Mouse (Mus musculus): Measurements from ENCODE around the gene Hoxb7. TPM values are rescaled to one million over a fixed set of nuclear protein-coding genes. Genes with fewer than 3 reads are reported as not detected.

The Hoxb7 gene
- polyA plus RNA-seq, 1 experiment from 2014 or later, result 0.18 TPM

- Histone ChIP-seq H3K27me3 (replicated peaks) (peaks cover 100% of the 10 kb centered on the region), H3K4me3 (no peak overlapping the region), H3K9me3 (replicated peaks) (no peaks in the 10 kb centered on the region), H3K9ac (no peak overlapping the region), H3K4me2 (peak overlapping the region; percentile 26), H3K36me3 (no peaks in the 10 kb centered on the region), H3K27ac (no peak overlapping the region), H3K4me1 (0 out of 2 replicates have a peak, but pooled peaks cover 7% of the 10 kb centered on the region)
- ATAC-seq, result no peak
- WGBS (ENCODE audit: insufficient replicate concordance), result 2% methylated on average over 35 of the region's 35 CpGs
Observed at GRCm38 (mm10) chr11:96300354-96301063, 14.1 kb downstream of the Hoxb7 start.

- WGBS (ENCODE audit: insufficient replicate concordance), result 20% methylated on average over 10 of the region's 10 CpGs
- no peak overlapping the region for H3K27ac ChIP-seq
Observed at GRCm38 (mm10) chr11:96301064-96301431, 14.6 kb downstream of the Hoxb7 start.

GRCm38 (mm10) chr11:96301837-96302236 lies 15.4 kb downstream of the Hoxb7 start:
- no peak overlapping the region for H3K9ac ChIP-seq
- peaks cover 100% of the 10 kb centered on the region for H3K27me3 ChIP-seq (replicated peaks)
- no peaks in the 10 kb centered on the region for H3K36me3 ChIP-seq
- 0 out of 2 replicates have a peak, but pooled peaks cover 7% of the 10 kb centered on the region for H3K4me1 ChIP-seq
- WGBS (ENCODE audit: insufficient replicate concordance), result 17% methylated on average over 15 of the region's 15 CpGs
- no peak overlapping the region for H3K4me2 ChIP-seq
- no peak overlapping the region for H3K27ac ChIP-seq
- ATAC-seq, result no peak
- H3K9me3 ChIP-seq (replicated peaks), result no peaks in the 10 kb centered on the region
- no peak overlapping the region for H3K4me3 ChIP-seq

More at GRCm38 (mm10) chr11:96301064-96301431, 14.6 kb downstream of the Hoxb7 start:
- Histone ChIP-seq H3K9ac (no peak overlapping the region), H3K4me3 (no peak overlapping the region), H3K4me1 (0 out of 2 replicates have a peak, but pooled peaks cover 7% of the 10 kb centered on the region), H3K27me3 (replicated peaks) (peaks cover 100% of the 10 kb centered on the region), H3K9me3 (replicated peaks) (no peaks in the 10 kb centered on the region), H3K4me2 (no peak overlapping the region), H3K36me3 (no peaks in the 10 kb centered on the region)
- ATAC-seq, result no peak

- Histone ChIP-seq H3K27ac (no peak overlapping the region), H3K4me2 (no peak overlapping the region), H3K9me3 (replicated peaks) (no peaks in the 10 kb centered on the region), H3K4me3 (no peak overlapping the region), H3K9ac (no peak overlapping the region), H3K4me1 (0 out of 2 replicates have a peak, but pooled peaks cover 7% of the 10 kb centered on the region), H3K36me3 (no peaks in the 10 kb centered on the region), H3K27me3 (replicated peaks) (peaks cover 100% of the 10 kb centered on the region)
- no peak for ATAC-seq
- 29% methylated on average over 23 of the region's 23 CpGs for WGBS (ENCODE audit: insufficient replicate concordance)
Observed at GRCm38 (mm10) chr11:96302381-96303150, 16.1 kb downstream of the Hoxb7 start.

- H3K4me2 ChIP-seq, result peak within 1 kb of the TSS; percentile 58
- peak within 1 kb of the TSS; percentile 34 for H3K4me3 ChIP-seq
- H3K27ac ChIP-seq, result 0 out of 2 replicates have a peak within 1 kb of the TSS, but pooled peaks have one; percentile 25
- 0 out of 2 replicates have a peak, but pooled peaks cover 7% of the 10 kb centered on the region for H3K4me1 ChIP-seq
- no peaks in the 10 kb centered on the region for H3K36me3 ChIP-seq
- no peak for ATAC-seq
- peaks cover 100% of the 10 kb centered on the region for H3K27me3 ChIP-seq (replicated peaks)
- H3K9ac ChIP-seq, result peak within 1 kb of the TSS; percentile 52; the same call in 1 of the 2 replicates
- WGBS (ENCODE audit: insufficient replicate concordance), result under 1% methylated on average over 69 of the region's 69 CpGs
- no peaks in the 10 kb centered on the region for H3K9me3 ChIP-seq (replicated peaks)
Observed at GRCm38 (mm10) chr11:96303151-96304099, 17.0 kb downstream of the Hoxb7 start, which contains the start of gene Hoxb5. Hoxb5 (plus strand) TSS chr11:96303336.

- H3K4me2 ChIP-seq, result peak overlapping the region; percentile 58
- H3K9ac ChIP-seq, result no peak overlapping the region
- no peaks in the 10 kb centered on the region for H3K36me3 ChIP-seq
- peak overlapping the region; percentile 27 for H3K4me3 ChIP-seq
- 4% methylated on average over 38 of the region's 38 CpGs for WGBS (ENCODE audit: insufficient replicate concordance)
- H3K27me3 ChIP-seq (replicated peaks), result peaks cover 100% of the 10 kb centered on the region
- no peak for ATAC-seq
- no peaks in the 10 kb centered on the region for H3K9me3 ChIP-seq (replicated peaks)
- no peak overlapping the region for H3K27ac ChIP-seq
- H3K4me1 ChIP-seq, result 0 out of 2 replicates have a peak, but pooled peaks cover 7% of the 10 kb centered on the region
Observed at GRCm38 (mm10) chr11:96304381-96305195, 18.2 kb downstream of the Hoxb7 start.

- H3K27me3 ChIP-seq (replicated peaks), result peaks cover 100% of the 10 kb centered on the region
- H3K4me1 ChIP-seq, result 0 out of 2 replicates have a peak, but pooled peaks cover 3% of the 10 kb centered on the region
- H3K9ac ChIP-seq, result no peak overlapping the region
- ATAC-seq, result no peak
- WGBS (ENCODE audit: insufficient replicate concordance), result 54% methylated on average over 6 of the region's 6 CpGs
- H3K4me3 ChIP-seq, result no peak overlapping the region
- no peaks in the 10 kb centered on the region for H3K36me3 ChIP-seq
- H3K9me3 ChIP-seq (replicated peaks), result no peaks in the 10 kb centered on the region
- H3K27ac ChIP-seq, result no peak overlapping the region
- no peak overlapping the region for H3K4me2 ChIP-seq
Observed at GRCm38 (mm10) chr11:96305505-96306182, 19.2 kb downstream of the Hoxb7 start.

GRCm38 (mm10) chr11:96306183-96306907 lies 19.9 kb downstream of the Hoxb7 start:
- H3K9ac ChIP-seq, result no peak overlapping the region
- no peak overlapping the region for H3K27ac ChIP-seq
- 36% methylated on average over 7 of the region's 7 CpGs for WGBS (ENCODE audit: insufficient replicate concordance)
- H3K36me3 ChIP-seq, result no peaks in the 10 kb centered on the region
- H3K9me3 ChIP-seq (replicated peaks), result no peaks in the 10 kb centered on the region
- ATAC-seq, result no peak
- H3K4me1 ChIP-seq, result 0 out of 2 replicates have a peak, but pooled peaks cover 9% of the 10 kb centered on the region
- no peak overlapping the region for H3K4me2 ChIP-seq
- peaks cover 100% of the 10 kb centered on the region for H3K27me3 ChIP-seq (replicated peaks)
- no peak overlapping the region for H3K4me3 ChIP-seq

- H3K36me3 ChIP-seq, result no peaks in the 10 kb centered on the region
- H3K27me3 ChIP-seq (replicated peaks), result peaks cover 100% of the 10 kb centered on the region
- H3K4me1 ChIP-seq, result peaks cover 11% of the 10 kb centered on the region; the same call in 1 of the 2 replicates
- whole genome bisulfite sequencing (ENCODE audit: insufficient replicate concordance), result 31% methylated on average over 13 of the region's 13 CpGs
- H3K27ac ChIP-seq, result no peak overlapping the region
- no peak overlapping the region for H3K9ac ChIP-seq
- no peak overlapping the region for H3K4me2 ChIP-seq
- ATAC-seq, result no peak
- no peak overlapping the region for H3K4me3 ChIP-seq
- H3K9me3 ChIP-seq (replicated peaks), result no peaks in the 10 kb centered on the region
Observed at GRCm38 (mm10) chr11:96306908-96307269, 20.5 kb downstream of the Hoxb7 start.

- H3K4me2 ChIP-seq, result no peak overlapping the region
- H3K27ac ChIP-seq, result no peak overlapping the region
- peaks cover 12% of the 10 kb centered on the region; the same call in 1 of the 2 replicates for H3K4me1 ChIP-seq
- H3K9ac ChIP-seq, result no peak overlapping the region
- ATAC-seq, result no peak
- H3K27me3 ChIP-seq (replicated peaks), result peaks cover 100% of the 10 kb centered on the region
- WGBS (ENCODE audit: insufficient replicate concordance), result 36% methylated on average over 4 of the region's 4 CpGs
- no peaks in the 10 kb centered on the region for H3K36me3 ChIP-seq
- no peaks in the 10 kb centered on the region for H3K9me3 ChIP-seq (replicated peaks)
- H3K4me3 ChIP-seq, result no peak overlapping the region
Observed at GRCm38 (mm10) chr11:96308763-96309162, 22.3 kb downstream of the Hoxb7 start.

Data from liver, embryonic 12.5 days (tissue).